Mouse (Mus musculus): ENCODE measurements around the gene Daam1. TPM values are rescaled to one million over a fixed set of nuclear protein-coding genes. Genes with fewer than 3 reads are reported as not detected.

The Daam1 gene
- polyA plus RNA-seq, 1 experiment = 15.1 TPM

GRCm38 (mm10) chr12:71948972-71949371 lies 118.1 kb downstream of the Daam1 start:
- Histone ChIP-seq H3K4me3 (ENCODE audit: insufficient read depth, low read length) (no peak overlapping the region), H3K4me1 (ENCODE audit: control insufficient read depth, insufficient read depth, low read length) (peaks cover 1% of the 10 kb centered on the region), H3K27ac (ENCODE audit: insufficient read depth, low read depth, low read length) (no peak overlapping the region)
- TF ChIP-seq POLR2A (IDR thresholded peaks at IDR 0.05; ENCODE audit: borderline replicate concordance, low read depth, low read length) (no peak), CTCF (IDR thresholded peaks at IDR 0.05; ENCODE audit: low read depth, low read length) (no peak)

GRCm38 (mm10) chr12:71949606-71950005 lies 118.7 kb downstream of the Daam1 start:
- TF ChIP-seq CTCF (IDR thresholded peaks at IDR 0.05; ENCODE audit: low read depth, low read length) = no peak
- TF ChIP-seq POLR2A (IDR thresholded peaks at IDR 0.05; ENCODE audit: borderline replicate concordance, low read depth, low read length) = no peak
- Histone ChIP-seq H3K27ac (ENCODE audit: insufficient read depth, low read depth, low read length) (no peak overlapping the region), H3K4me3 (ENCODE audit: insufficient read depth, low read length) (no peak overlapping the region), H3K4me1 (ENCODE audit: control insufficient read depth, insufficient read depth, low read length) (no peaks in the 10 kb centered on the region; the same call in 1 of the 2 replicates)

- Histone ChIP-seq H3K4me3 (ENCODE audit: insufficient read depth, low read length) (no peak overlapping the region), H3K4me1 (ENCODE audit: control insufficient read depth, insufficient read depth, low read length) (no peaks in the 10 kb centered on the region; the same call in 1 of the 2 replicates), H3K27ac (ENCODE audit: insufficient read depth, low read depth, low read length) (no peak overlapping the region)
- TF ChIP-seq CTCF (IDR thresholded peaks at IDR 0.05; ENCODE audit: low read depth, low read length) (no peak), POLR2A (IDR thresholded peaks at IDR 0.05; ENCODE audit: borderline replicate concordance, low read depth, low read length) (no peak)
These were observed 119.4 kb downstream of the Daam1 start for GRCm38 (mm10) chr12:71950095-71950877.

GRCm38 (mm10) chr12:71954180-71954935 lies 123.5 kb downstream of the Daam1 start:
- Histone ChIP-seq H3K4me3 (ENCODE audit: insufficient read depth, low read length) (no peak overlapping the region), H3K4me1 (ENCODE audit: control insufficient read depth, insufficient read depth, low read length) (no peaks in the 10 kb centered on the region), H3K27ac (ENCODE audit: insufficient read depth, low read depth, low read length) (no peak overlapping the region)
- TF ChIP-seq CTCF (IDR thresholded peaks at IDR 0.05; ENCODE audit: low read depth, low read length) (no peak), POLR2A (IDR thresholded peaks at IDR 0.05; ENCODE audit: borderline replicate concordance, low read depth, low read length) (no peak)

GRCm38 (mm10) chr12:71956980-71957379 lies 126.1 kb downstream of the Daam1 start:
- no peak overlapping the region for H3K27ac ChIP-seq (ENCODE audit: insufficient read depth, low read depth, low read length)
- no peaks in the 10 kb centered on the region for H3K4me1 ChIP-seq (ENCODE audit: control insufficient read depth, insufficient read depth, low read length)
- no peak overlapping the region for H3K4me3 ChIP-seq (ENCODE audit: insufficient read depth, low read length)
- no peak for TF ChIP-seq CTCF (IDR thresholded peaks at IDR 0.05; ENCODE audit: low read depth, low read length)
- TF ChIP-seq POLR2A (IDR thresholded peaks at IDR 0.05; ENCODE audit: borderline replicate concordance, low read depth, low read length) = no peak

- TF ChIP-seq CTCF (IDR thresholded peaks at IDR 0.05; ENCODE audit: low read depth, low read length) (no peak), POLR2A (IDR thresholded peaks at IDR 0.05; ENCODE audit: borderline replicate concordance, low read depth, low read length) (no peak)
- H3K4me1 ChIP-seq (ENCODE audit: control insufficient read depth, insufficient read depth, low read length) = no peaks in the 10 kb centered on the region
- H3K4me3 ChIP-seq (ENCODE audit: insufficient read depth, low read length) = no peak overlapping the region
- no peak overlapping the region for H3K27ac ChIP-seq (ENCODE audit: insufficient read depth, low read depth, low read length)
These were observed 126.6 kb downstream of the Daam1 start for GRCm38 (mm10) chr12:71957496-71957895.

GRCm38 (mm10) chr12:71959351-71959991 lies 128.6 kb downstream of the Daam1 start:
- TF ChIP-seq CTCF (IDR thresholded peaks at IDR 0.05; ENCODE audit: low read depth, low read length) (no peak), POLR2A (IDR thresholded peaks at IDR 0.05; ENCODE audit: borderline replicate concordance, low read depth, low read length) (no peak)
- Histone ChIP-seq H3K27ac (ENCODE audit: insufficient read depth, low read depth, low read length) (no peak overlapping the region), H3K4me3 (ENCODE audit: insufficient read depth, low read length) (no peak overlapping the region)

GRCm38 (mm10) chr12:71961671-71962070 lies 130.8 kb downstream of the Daam1 start:
- Histone ChIP-seq H3K27ac (ENCODE audit: insufficient read depth, low read depth, low read length) (no peak overlapping the region), H3K4me3 (ENCODE audit: insufficient read depth, low read length) (no peak overlapping the region), H3K4me1 (ENCODE audit: control insufficient read depth, insufficient read depth, low read length) (no peaks in the 10 kb centered on the region)
- TF ChIP-seq CTCF (IDR thresholded peaks at IDR 0.05; ENCODE audit: low read depth, low read length) (no peak), POLR2A (IDR thresholded peaks at IDR 0.05; ENCODE audit: borderline replicate concordance, low read depth, low read length) (no peak)

More at GRCm38 (mm10) chr12:71959351-71959991, 128.6 kb downstream of the Daam1 start:
- H3K4me1 ChIP-seq (ENCODE audit: control insufficient read depth, insufficient read depth, low read length) = no peaks in the 10 kb centered on the region

GRCm38 (mm10) chr12:71962616-71963015 lies 131.7 kb downstream of the Daam1 start:
- Histone ChIP-seq H3K4me3 (ENCODE audit: insufficient read depth, low read length) (no peak overlapping the region), H3K27ac (ENCODE audit: insufficient read depth, low read depth, low read length) (no peak overlapping the region), H3K4me1 (ENCODE audit: control insufficient read depth, insufficient read depth, low read length) (peaks cover under 1% of the 10 kb centered on the region)
- no peak for TF ChIP-seq CTCF (IDR thresholded peaks at IDR 0.05; ENCODE audit: low read depth, low read length)
- TF ChIP-seq POLR2A (IDR thresholded peaks at IDR 0.05; ENCODE audit: borderline replicate concordance, low read depth, low read length) = no peak
